Mouse (Mus musculus) layer of hippocampus, postnatal 14 days (tissue): ENCODE data around the gene Rftn1. TPM values are rescaled to one million over a fixed set of nuclear protein-coding genes. Genes with fewer than 3 reads are reported as not detected.
A peak's percentile ranks its signal among the peaks of the same experiment; 100 is the strongest.

ENCODE experiments used
- DNase-seq, 2 experiments: peaks; one replicate each; pipeline ENCODE4 v3.0.0; 2021 to 2022; ENCODE audit warnings: low spot score in 2 of 2, mixed read lengths in 1 of 2
- total RNA-seq, 2 experiments: library from RNA; stranded (reverse); gene quantifications; 2 replicates each; pipeline ENCODE4 v1.2.3; 2021

Gene Rftn1
- total RNA-seq, 2 experiments from 2014 or later: 12.8 to 14.5 TPM

DNA sequence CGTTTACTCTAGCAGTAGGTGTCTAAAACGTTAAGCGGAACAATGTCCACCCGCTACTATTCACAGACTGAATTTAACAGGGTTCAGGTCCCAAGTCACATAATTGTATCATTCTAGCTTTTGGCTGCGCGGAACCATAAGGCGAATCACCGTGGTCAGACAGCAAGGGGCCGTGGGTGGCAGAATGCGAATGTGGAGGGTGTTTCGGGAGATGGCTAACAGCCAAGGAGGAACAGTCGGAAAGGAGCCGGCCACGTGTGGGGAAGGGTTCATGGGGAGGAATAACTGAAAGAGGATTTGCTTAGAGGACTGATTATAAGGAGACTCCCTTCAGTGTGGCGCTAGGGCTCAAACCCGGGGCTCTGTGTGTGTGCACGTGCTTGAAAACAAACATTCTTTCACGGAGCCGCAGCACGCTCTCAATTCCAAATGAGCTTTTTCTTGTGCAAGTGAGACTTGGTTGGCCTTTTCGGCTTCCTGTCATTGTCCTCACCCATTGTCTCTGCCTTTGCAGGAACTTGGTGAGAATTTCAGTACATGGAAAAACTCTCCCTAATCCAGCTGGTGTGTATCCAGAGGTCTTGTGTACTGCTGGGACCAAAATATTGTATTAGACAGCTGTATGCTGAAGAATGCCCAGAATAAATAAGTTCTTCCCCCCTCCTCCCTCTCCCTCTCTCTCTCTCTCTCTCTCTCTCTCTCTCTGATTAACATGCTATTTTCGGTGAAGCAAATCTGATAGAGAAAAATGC, 238.4 kb downstream of the Rftn1 start:
- peak in 1 of 2 experiments; percentile 15 for DNase-seq

DNA sequence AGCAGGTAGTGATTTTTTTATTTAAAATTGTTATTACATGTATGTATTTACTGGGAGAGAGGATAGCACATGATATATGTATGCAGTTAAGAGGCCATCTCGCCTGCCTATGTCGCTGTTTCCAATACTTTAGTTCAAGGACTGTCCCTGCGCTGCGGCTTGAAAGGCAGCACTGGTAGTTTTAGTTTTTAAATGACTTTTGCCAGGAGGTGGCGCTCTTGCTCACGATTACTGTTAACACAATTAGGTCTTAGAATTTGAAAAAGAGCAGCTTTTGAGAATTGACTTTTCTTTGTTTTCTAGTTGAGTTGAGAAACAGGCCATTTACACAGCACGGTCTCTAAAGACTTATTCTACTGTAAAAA, 239.0 kb downstream of the Rftn1 start:
- DNase-seq: peak; percentile 77 to 91

DNA sequence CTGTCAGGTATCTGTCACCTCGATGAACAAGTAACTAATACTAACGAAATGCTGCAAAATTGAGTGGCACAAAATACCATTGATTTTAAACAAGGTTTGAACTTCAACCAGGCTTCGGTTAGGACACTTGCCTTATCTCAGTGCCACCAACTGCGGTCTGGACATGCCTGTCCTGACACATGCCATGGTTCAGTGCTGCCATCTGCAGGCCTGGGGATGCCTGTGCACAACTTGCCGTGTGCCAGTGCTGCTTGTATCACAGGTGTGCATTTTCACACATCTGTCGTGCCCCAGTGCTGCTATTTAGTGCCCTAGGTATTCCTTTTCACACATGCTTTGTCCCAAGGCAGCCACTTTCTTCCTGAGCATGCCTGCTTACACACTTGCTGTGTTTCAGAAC, 247.8 kb downstream of the Rftn1 start:
- no peak for DNase-seq

Other genes starting within 250 kb of the Rftn1 start
- gene Dazl, start 103.0 kb upstream of the Rftn1 start, total RNA-seq: 1 to 10 TPM; 1.8 to 2.6 TPM